Comparison of ENCODE assay signal across 27 mouse cellular contexts in the genomic region with DNA sequence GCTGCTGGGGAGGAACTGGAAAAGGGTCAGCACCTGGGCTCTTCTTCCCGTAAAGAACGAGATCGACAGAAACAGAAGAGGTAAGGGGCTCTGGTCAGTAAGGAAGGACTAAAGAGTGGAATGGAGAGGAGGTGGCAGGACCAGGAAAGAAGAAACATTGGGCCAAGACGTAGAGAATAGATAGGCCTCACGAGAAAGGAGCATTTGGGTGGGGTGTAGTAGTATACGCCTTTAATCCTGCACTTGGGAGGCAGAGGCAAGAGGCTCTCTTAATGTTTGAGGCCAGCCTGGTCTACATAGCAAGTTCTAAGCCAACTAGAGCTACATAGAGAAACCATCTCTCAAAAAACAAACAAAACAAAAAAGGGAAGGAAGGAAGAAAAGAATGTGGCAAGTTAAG. TPM values are rescaled to one million over a fixed set of nuclear protein-coding genes. Genes with fewer than 3 reads are reported as not detected.
DNase-seq lines count a peak whose midpoint lies in the region; ATAC-seq and TF ChIP-seq lines count a peak whose summit lies in the region.
"Had no signal": no experiment of that assay in that cellular context is flagged by ENCODE, and none has a peak within 500 bp of the region (broad histone marks: within the 10 kb centered on the region; RNA-seq: fewer than 3 reads in every experiment).

No protein-coding gene starts in this region.

- no peak for ATAC-seq in heart, embryonic 13.5 days (ENCODE audit: extremely low read depth, insufficient number of reproducible peaks, low FRiP score, low TSS enrichment)
- ATAC-seq in liver, embryonic 14.5 days (ENCODE audit: insufficient read depth) = peak; percentile 52
- ATAC-seq: forebrain, embryonic 15.5 days; intestine, embryonic 15.5 days; Patski had no signal

- intact Hi-C loops in heart, postnatal 25 days (cut with DNase I) = loop anchor here (5.0 kb wide), 1 partner anchor 156 kb away; no protein-coding TSS in a partner anchor

- H3K27me3 ChIP-seq in heart, embryonic 13.5 days (replicated peaks) = 0 out of 2 replicates have a peak, but pooled peaks cover under 1% of the 10 kb centered on the region
- no peaks in the 10 kb centered on the region for H3K27me3 ChIP-seq in liver, embryonic 14.5 days (ENCODE audit: control insufficient read depth, insufficient read depth, low read length)
- H3K27me3 ChIP-seq: forebrain, embryonic 15.5 days; hindbrain, embryonic 13.5 days had no signal

- H3K4me3 ChIP-seq in heart, embryonic 13.5 days = no peak overlapping the region
- peak overlapping the region in 1 of 2 experiments; percentile 26; a peak in 2 of 4 replicates for H3K4me3 ChIP-seq in liver, embryonic 14.5 days (ENCODE audit: insufficient read depth in 1 of 2, low read depth in 2 of 2, low read length in 2 of 2)
- H3K4me3 ChIP-seq: embryonic facial prominence, embryonic 13.5 days; forebrain, embryonic 15.5 days; heart, adult 2 months; hindbrain, embryonic 13.5 days; intestine, embryonic 15.5 days had no signal

- 78% methylated on average over 6 of the region's 6 CpGs for WGBS in heart, embryonic 13.5 days
- WGBS in liver, embryonic 14.5 days (ENCODE audit: insufficient replicate concordance) = 53% methylated on average over 6 of the region's 6 CpGs

- H3K9me3 ChIP-seq in heart, embryonic 13.5 days = no peaks in the 10 kb centered on the region
- no peaks in the 10 kb centered on the region for H3K9me3 ChIP-seq in liver, embryonic 14.5 days (ENCODE audit: control insufficient read depth, low read length)
- H3K9me3 ChIP-seq: embryonic facial prominence, embryonic 13.5 days; forebrain, embryonic 15.5 days; hindbrain, embryonic 13.5 days; intestine, embryonic 15.5 days had no signal

- no peak overlapping the region for H3K9ac ChIP-seq in heart, embryonic 13.5 days
- peak overlapping the region; percentile 67 for H3K9ac ChIP-seq in liver, embryonic 14.5 days (replicated peaks)
- H3K9ac ChIP-seq: embryonic facial prominence, embryonic 13.5 days; forebrain, embryonic 15.5 days; hindbrain, embryonic 13.5 days; intestine, embryonic 15.5 days had no signal

- no peak for TF ChIP-seq EP300 in liver, embryonic 14.5 days (IDR thresholded peaks at IDR 0.05; ENCODE audit: low read depth)

- 0 out of 2 replicates have a peak, but pooled peaks cover 3% of the 10 kb centered on the region for H3K4me1 ChIP-seq in heart, embryonic 13.5 days
- H3K4me1 ChIP-seq in liver, embryonic 14.5 days (replicated peaks; ENCODE audit: control insufficient read depth in 2 of 2, insufficient read depth in 2 of 2, low read length in 1 of 2) = peaks cover 33 to 45% of the 10 kb centered on the region in 2 experiments
- H3K4me1 ChIP-seq: embryonic facial prominence, embryonic 13.5 days; forebrain, embryonic 15.5 days; hindbrain, embryonic 13.5 days; intestine, embryonic 15.5 days had no signal

- TF ChIP-seq CTCF in liver, embryonic 14.5 days (IDR thresholded peaks at IDR 0.05; ENCODE audit: low read depth) = no peak

- peak overlapping the region; percentile 48; the same call in 1 of the 2 replicates for H3K27ac ChIP-seq in heart, embryonic 13.5 days (replicated peaks)
- peak overlapping the region; percentile 97 for H3K27ac ChIP-seq in liver, embryonic 14.5 days
- H3K27ac ChIP-seq: embryonic facial prominence, embryonic 13.5 days; forebrain, embryonic 15.5 days; heart, adult 2 months; hindbrain, embryonic 13.5 days; intestine, embryonic 15.5 days had no signal

- peaks cover 96% of the 10 kb centered on the region for H3K36me3 ChIP-seq in heart, embryonic 13.5 days
- peaks cover 78% of the 10 kb centered on the region for H3K36me3 ChIP-seq in liver, embryonic 14.5 days (replicated peaks; ENCODE audit: control insufficient read depth, insufficient read depth, low read depth)

- H3K4me2 ChIP-seq in heart, embryonic 13.5 days = no peak overlapping the region
- H3K4me2 ChIP-seq in liver, embryonic 14.5 days (ENCODE audit: low read depth) = peak overlapping the region; percentile 69
- H3K4me2 ChIP-seq: embryonic facial prominence, embryonic 13.5 days; forebrain, embryonic 15.5 days; hindbrain, embryonic 13.5 days; intestine, embryonic 15.5 days had no signal

- DNase-seq in heart, postnatal 25 days (ENCODE audit: low spot score) = no peak
- peak; percentile 37 for DNase-seq in liver
- no peak for DNase-seq in liver, embryonic 14.5 days (ENCODE audit: low read depth in 3 of 3, low spot score in 3 of 3)
- no peak for DNase-seq in urinary bladder, postnatal 4 days (ENCODE audit: low spot score in 2 of 2)
- DNase-seq in testis, postnatal 14 days (ENCODE audit: low spot score) = no peak
- DNase-seq in T-cell, adult 2 months (ENCODE audit: low spot score) = no peak
- DNase-seq in right cerebral cortex, postnatal 4 days = no peak
- DNase-seq: adrenal gland, adult 2 months; adrenal gland, postnatal 25 days; cerebellum, adult 11 months; cerebellum, adult 8-10 months; cerebellum, postnatal 25 days; gastrocnemius, postnatal 14 days; heart, adult 2 months; heart, postnatal 10 days had no signal

RNA-seq across cellular contexts. Expression of a gene that starts 10.5 kb away (rescaled TPM):
- polyA plus RNA-seq in heart, embryonic 13.5 days (2015; fragmentation: Nextera tagmentation; extraction: Ambion mirVana) = 2.0 and 2.5 TPM in 2 replicates
- under 1 TPM; 0.59 to 0.91 TPM for total RNA-seq in heart, postnatal 25 days (2021)
- 0.03 and 0.06 TPM in 2 replicates for polyA plus RNA-seq in liver, embryonic 14.5 days (2012; rRNA removed)
- polyA plus RNA-seq in liver, embryonic 14.5 days (2014; fragmentation: Nextera tagmentation; extraction: Ambion mirVana) = 0.05 and 0.08 TPM in 2 replicates
- total RNA-seq: hematopoietic stem cell, adult 5-6 weeks had no signal
- polyA plus RNA-seq: C2C12 had no signal

RNA-seq across cellular contexts. Expression of a gene that starts 14.6 kb away (rescaled TPM):
- 19.9 and 21.6 TPM in 2 replicates for polyA plus RNA-seq in heart, embryonic 13.5 days (2015; fragmentation: Nextera tagmentation; extraction: Ambion mirVana)
- total RNA-seq in heart, postnatal 25 days (2021) = 10 to 100 TPM; 20.1 to 22.6 TPM
- polyA plus RNA-seq in liver, embryonic 14.5 days (2012; rRNA removed) = 34.3 and 37.8 TPM in 2 replicates
- 21.9 and 27.5 TPM in 2 replicates for polyA plus RNA-seq in liver, embryonic 14.5 days (2014; fragmentation: Nextera tagmentation; extraction: Ambion mirVana)

RNA-seq across cellular contexts. Expression of a gene that starts 19.6 kb away (rescaled TPM):
- polyA plus RNA-seq in heart, embryonic 13.5 days (2015; fragmentation: Nextera tagmentation; extraction: Ambion mirVana) = not detected in 2 replicates
- not detected for total RNA-seq in heart, postnatal 25 days (2021)
- not detected in 2 replicates for polyA plus RNA-seq in liver, embryonic 14.5 days (2012; rRNA removed)
- polyA plus RNA-seq in liver, embryonic 14.5 days (2014; fragmentation: Nextera tagmentation; extraction: Ambion mirVana) = not detected in 2 replicates
- total RNA-seq: adrenal gland, adult 2 months; adrenal gland, postnatal 25 days; gastrocnemius, postnatal 14 days; heart, postnatal 10 days; hematopoietic stem cell, adult 5-6 weeks had no signal
- polyA plus RNA-seq: adrenal gland, adult 2 months; C2C12; embryonic facial prominence, embryonic 13.5 days; forebrain, embryonic 11.5 days; forebrain, embryonic 15.5 days; frontal cortex, adult 2 months; gonadal fat pad, adult 2 months; heart, adult 2 months; heart, embryonic 14.5 days; hindbrain, embryonic 13.5 days; intestine, embryonic 15.5 days; Patski had no signal

RNA-seq across cellular contexts. Expression of a gene that starts 20.4 kb away (rescaled TPM):
- polyA plus RNA-seq in heart, embryonic 13.5 days (2015; fragmentation: Nextera tagmentation; extraction: Ambion mirVana) = 14.9 and 15.8 TPM in 2 replicates
- total RNA-seq in heart, postnatal 25 days (2021) = 10 to 100 TPM in 1 of 2 experiments, 1 to 10 TPM in 1; 8.2 to 10.0 TPM
- polyA plus RNA-seq in liver, embryonic 14.5 days (2012; rRNA removed) = 5.5 and 6.4 TPM in 2 replicates
- polyA plus RNA-seq in liver, embryonic 14.5 days (2014; fragmentation: Nextera tagmentation; extraction: Ambion mirVana) = 7.8 and 8.3 TPM in 2 replicates

RNA-seq across cellular contexts. Expression of a gene that starts 24.6 kb away (rescaled TPM):
- not detected in 2 replicates for polyA plus RNA-seq in heart, embryonic 13.5 days (2015; fragmentation: Nextera tagmentation; extraction: Ambion mirVana)
- not detected for total RNA-seq in heart, postnatal 25 days (2021)
- 0.06 TPM in 1 of 2 replicates, not detected in the other for polyA plus RNA-seq in liver, embryonic 14.5 days (2012; rRNA removed)
- polyA plus RNA-seq in liver, embryonic 14.5 days (2014; fragmentation: Nextera tagmentation; extraction: Ambion mirVana) = not detected in 2 replicates
- total RNA-seq: adrenal gland, adult 2 months; adrenal gland, postnatal 25 days; gastrocnemius, postnatal 14 days; heart, adult 2 months; hematopoietic stem cell, adult 5-6 weeks had no signal
- polyA plus RNA-seq: adrenal gland, adult 2 months; C2C12; embryonic facial prominence, embryonic 13.5 days; forebrain, embryonic 11.5 days; forebrain, embryonic 15.5 days; frontal cortex, adult 2 months; heart, adult 2 months; heart, embryonic 14.5 days; hindbrain, embryonic 13.5 days; intestine, embryonic 15.5 days; Patski had no signal
